Mouse (Mus musculus) brain, adult 2 months (tissue): Measurements from ENCODE around the gene Sypl.

Experiments
- DNase-seq: peaks from one replicate; pipeline ENCODE4 v3.0.0; 2011; ENCODE audit warnings: low read depth, low spot score

Sypl gene

DNA sequence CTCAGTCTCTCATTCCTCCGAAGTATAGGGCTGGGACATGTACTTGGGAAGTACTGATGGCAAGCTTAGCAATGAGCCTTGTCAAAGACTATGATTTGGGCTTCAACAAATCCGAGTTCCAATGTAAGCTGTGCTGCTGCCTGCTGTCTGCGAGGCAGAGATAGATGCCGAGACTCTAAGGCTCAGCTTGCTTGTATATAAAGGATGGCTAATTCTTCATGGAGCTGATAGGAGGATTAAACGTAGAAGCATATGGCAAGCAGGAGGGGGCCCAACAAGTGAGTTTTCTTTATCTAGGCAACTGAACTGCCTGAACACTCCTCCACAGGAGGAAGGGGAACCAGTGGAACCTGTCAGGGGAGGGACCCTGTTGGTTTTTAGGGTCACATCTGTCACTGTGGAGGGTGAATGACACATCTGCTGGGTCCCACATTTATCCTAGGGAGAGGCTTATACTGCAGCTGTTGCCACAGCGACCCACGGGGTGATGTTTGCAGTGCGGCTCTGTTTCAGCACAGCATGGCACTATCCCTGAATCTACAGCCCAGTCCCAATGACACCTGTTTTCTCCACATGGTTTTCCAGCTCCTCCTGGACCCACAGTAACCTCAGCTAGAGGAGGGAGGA, 49.8 kb downstream of the Sypl start:
- DNase-seq, result peak; percentile 30

DNA sequence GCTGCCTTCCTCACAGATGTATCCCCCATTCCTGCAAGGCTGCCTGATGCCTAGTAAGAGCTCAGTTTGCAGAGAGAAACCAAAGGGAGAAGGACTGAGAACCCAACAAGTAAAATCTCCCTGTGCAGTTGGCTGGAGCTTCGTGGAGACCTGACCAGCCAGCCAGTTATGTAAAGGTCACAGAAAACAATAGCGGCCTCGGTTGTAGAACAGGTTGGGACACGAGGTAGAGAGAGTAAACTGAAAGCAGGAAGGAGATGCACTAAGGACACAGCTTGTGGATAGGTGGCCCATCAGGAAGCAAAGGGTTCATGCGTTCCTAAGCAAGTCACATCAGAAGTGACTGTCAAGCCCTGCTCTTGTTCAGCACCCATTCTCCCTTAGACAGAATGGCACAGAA, 52.2 kb downstream of the Sypl start:
- no peak for DNase-seq

DNA sequence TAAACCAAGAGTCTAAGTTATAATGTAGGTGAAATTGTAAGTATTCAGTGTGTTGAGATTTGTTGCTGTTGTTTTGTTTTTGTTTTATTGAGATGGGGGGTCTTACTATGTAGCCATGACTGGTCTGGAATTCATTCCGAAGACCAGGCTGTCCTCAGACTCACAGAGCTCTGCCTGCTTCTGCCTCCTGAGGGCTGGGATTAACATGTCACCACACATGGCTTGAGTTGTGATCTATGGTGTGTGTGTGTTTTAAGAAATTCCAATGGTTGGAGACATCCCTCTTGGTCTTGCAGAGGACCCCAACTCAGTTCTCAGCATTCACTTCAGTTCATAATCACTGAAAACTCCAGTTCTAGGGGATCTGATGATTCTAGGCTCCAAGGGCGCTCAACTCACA, 53.5 kb downstream of the Sypl start:
- DNase-seq, result no peak

DNA sequence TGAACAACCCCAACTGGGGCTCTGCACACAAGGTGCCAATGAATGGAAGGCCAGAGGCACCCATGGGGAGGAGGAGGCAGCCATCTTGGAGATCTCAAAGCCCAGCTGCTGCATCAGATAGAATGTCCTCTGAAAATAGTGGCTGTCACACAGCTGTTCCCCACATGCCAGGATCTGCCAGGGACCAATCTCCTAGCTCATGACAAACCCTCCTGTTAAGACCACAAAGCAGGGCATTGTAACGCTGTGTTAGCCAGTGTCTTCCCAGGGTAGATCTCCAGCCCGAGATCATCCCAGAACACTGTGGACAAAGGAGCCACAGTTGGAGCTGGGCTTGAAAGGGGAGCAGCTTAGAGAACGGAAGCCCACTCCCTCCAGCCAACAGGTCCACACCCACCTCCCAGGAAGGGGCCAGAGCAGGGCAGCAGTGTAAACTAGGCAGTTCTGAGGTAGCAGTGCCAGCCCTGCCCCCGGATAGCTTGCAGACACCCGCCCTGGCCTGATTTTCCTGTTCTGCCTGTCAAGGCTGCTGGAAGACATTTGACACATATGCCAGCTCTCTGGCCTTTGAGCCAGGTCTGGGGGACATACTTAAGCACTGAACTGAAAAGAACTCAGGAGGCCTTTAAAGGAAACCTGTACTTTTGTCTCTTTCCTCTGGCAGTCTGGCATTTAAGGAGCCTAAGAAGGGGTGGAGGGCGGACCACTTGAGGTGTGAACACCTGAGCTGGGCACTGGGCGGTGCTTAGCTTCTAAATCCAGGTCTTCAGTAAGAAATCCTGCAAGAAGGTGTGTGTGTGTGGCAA, 54.8 kb downstream of the Sypl start:
- peak; percentile 91 for DNase-seq

DNA sequence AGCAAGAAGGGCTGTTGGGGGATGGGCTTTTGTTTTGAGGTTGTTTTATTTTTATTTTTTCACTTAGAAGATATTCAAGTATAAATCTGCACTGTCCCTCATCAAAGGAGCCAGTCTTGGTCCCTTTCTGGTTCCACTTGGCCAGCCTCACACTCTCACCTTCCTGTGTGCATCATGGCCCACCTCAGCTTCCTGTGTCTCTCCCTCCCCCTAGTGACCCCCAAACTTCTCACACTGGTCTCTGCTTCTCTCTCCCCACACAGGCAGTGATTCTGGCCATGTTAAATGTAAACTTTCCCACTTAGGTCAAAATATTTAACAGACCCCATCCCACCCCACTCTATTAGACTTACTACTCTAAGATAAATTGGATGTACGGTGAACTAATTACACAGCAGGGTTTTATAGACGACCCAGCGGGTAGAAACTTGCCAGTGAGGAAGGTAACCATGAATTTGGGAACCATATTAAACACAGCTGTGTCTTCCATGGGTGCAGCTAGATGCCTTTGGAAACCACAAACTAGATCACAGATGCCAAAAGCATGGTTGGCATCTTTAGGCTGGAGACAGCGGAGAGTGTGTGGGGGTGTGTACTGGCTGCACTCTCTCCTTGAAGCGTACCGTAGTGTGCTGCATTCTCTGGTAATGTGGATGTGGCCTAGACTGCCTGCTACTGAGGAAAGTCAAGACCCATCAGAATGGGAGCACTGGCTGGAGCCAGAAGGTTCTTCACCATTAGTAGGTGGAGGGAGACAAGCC, 55.7 kb downstream of the Sypl start:
- DNase-seq, result peak; percentile 55

DNA sequence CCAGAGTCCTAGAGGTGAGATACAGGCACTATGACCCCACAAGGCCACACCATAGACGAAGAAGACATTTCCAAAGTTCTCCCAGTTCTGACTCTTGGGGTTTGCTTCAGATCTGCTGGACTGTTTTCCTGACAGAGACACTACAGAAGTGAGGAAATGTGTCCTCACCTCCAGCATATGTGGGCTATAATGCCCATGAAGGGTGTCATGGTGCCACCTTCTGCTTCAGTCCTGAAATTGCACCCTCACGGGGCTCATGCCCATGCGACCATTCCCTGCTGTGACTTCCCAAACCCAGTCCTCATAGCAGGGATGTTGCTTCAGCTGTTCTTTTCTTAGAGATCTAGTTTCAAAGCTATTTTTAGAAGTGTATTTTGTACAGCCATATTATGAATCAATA, 56.3 kb downstream of the Sypl start:
- peak; percentile 75 for DNase-seq

DNA sequence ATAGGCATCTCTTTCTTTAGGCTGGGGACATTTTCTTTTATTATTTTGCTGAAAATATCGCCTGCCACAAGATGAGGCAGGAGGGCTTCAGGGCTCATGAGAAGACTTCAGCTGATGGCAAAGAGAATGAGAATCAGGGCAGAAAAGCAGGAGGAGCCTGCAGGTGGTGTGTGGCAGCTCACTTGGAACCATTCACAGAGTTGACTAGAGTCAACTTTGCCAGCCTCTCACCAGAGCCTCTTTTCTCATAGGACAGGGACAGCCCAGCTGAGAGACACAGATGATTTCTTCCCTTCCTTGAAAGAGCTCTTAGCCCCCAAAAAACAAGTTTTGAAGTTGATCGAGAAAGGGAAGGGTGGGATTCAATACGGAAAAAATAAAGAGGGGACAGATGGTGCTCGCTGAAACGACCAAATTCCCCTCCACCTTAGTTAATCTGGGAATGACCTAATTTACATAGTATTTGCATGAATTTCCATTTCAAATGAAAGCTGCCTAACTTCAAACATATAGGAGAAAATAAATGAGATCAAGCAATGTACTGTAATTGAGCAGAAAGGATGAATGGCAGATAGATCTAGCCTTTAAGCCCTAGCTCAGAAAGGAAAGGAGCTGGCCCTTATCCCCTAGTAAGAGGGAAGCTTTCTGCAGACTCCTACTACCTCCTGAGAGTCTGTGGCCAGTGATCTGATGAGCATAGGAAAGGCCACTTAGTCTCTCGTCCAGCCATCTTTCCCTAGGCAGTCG, 60.5 kb downstream of the Sypl start:
- DNase-seq, result no peak

DNA sequence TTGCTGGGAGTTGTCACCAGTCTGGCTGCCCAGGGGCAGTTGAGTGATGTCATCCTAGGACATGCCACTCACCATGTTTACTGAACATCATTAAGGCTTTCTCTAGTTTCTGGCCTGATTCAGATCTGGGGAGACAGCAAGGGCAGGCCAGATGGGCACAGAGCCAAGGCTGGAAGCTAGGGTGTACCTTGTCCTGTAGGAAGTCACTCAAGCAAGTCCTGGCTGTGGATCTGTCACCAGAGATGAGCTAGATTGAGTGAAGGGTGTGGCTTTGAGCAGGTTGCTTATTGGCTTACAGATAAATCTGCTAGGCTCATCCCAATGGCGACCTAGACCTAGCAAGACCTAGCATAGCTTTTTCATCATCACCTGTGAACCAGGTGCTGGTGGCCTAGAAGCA, 61.4 kb downstream of the Sypl start:
- no peak for DNase-seq

DNA sequence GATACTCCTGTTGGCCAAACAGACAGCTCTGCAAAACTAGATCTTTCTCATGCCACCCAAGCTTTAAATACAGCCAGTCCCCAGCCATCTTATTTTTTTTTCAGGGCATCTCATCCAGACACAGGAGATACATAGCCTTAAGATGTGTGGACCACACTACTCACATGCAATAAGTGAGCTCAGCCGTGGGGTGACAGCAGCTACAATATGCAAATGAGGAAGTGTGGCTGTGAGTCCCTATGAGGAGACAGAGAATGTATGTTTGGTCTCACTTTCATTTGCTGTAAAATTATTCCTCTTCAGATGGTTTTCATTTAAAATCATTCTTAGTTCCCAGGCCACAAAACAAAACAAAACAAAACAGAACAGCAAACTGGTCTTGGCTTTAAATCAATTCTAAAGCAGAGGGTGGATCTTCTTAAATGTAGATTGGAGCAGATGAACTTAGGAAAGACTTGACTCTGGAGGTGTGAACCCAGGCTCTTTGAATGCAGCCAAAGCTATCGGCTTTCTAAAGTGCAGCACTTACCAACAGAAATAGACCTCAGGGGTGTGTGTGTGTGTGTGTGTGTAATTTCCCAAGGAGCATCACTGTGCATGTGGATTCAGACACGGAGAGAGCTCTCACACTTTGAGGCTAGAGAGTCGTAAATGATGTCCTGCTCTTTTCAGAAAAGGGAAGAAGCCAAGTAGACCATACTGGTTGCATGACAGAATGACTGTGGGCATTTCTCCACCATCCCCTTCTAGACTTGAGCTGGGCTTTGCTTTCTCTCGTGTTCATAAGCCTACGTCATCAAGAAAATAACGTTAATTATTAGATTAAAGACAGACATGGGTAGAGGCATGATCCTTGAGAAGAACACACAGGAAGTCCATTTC, 63.4 kb downstream of the Sypl start:
- no peak for DNase-seq

DNA sequence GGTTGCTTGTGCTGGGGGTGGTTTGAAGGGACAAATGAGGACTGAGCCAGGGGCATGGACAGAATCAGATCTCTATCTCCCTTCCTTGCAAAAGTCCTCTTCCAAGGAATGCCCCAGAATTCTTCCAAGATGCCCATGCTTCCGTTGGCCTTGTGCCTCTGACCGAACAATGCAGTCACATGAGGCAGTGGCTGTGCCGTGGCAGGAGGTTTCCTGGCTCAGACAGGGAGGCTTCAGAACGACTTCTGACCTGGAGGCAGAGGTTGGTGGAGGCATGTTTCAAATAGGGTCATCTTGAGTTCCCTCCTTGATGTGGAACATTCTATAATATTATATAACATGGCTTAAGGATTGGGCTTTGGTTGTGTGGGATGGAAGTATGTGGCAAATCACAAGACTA, 64.9 kb downstream of the Sypl start:
- DNase-seq, result no peak

DNA sequence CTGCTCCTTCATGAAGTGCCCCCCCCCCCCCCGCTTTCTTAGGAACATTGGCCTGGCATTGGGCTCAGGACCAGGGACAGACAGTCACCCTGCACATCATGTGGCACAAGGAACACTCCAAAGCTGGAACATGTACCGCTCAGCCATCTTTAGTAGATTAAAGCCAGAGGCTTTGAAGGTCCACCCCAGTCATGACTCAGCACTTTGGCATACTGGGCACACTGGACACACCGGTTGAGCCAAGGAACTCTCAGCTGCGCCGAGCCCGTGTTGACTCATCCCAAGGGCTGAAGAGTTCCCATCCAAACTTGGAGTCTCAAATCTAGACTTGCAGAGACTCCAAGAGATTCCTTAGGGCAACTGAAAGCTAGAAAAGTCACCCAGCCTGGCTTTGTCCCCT, 66.3 kb downstream of the Sypl start:
- peak; percentile 28 for DNase-seq

DNA sequence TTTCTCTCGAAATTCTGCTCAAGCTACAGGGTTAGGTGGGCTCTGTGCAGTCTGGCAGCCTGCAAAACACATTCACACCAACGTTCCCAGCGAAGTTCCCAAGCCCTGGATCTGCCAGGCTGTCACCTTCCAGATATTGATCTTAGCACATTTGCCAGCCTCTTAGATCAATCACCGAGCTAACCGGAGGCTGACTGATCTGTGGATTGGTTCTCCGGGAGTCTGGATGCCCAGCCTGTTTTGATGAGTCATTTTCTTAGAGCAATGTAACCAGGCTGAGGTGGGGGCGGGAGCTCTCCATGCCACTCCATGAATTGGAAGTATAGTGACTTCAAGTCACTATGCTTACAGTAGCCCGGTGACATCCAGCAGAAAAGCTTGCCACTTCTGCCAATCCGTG, 67.4 kb downstream of the Sypl start:
- DNase-seq, result peak; percentile 51

DNA sequence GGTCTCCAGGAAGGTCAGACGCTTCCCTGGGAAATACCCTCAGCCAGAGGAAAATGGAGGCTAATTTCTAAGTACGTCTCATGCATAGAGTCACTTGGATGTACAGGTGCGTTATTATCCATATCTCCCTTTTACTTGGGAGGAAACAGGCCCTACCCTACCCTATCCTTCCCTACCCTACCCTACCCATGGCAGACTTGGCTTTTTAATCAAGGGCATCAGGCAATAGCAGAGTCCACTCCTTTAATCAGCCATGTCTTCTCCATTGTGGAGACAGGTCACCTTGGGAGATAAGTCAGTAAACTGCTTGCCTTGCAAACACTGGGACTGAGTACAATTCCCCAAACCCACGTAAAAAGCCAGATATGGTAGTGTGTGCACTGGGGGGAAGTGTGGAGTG, 68.1 kb downstream of the Sypl start:
- no peak for DNase-seq

DNA sequence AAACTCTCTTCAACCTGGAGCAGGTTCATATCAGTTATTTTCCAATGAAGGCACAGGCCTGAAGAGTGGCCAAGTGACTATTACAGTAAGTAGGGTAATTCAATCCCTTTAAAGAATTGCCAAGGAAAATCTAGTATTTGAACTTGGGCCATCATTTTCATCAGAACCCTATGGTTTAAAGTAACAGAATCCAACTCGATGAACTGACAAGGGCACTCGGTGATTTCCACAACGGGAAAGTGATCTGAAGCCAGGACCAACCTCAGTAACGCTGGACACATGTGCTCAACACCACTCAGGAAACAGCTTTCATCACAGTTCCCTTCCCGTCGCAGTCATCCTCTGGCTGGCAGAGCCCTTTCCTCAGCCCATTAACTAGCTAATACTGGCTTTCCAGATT, 70.8 kb downstream of the Sypl start:
- no peak for DNase-seq

DNA sequence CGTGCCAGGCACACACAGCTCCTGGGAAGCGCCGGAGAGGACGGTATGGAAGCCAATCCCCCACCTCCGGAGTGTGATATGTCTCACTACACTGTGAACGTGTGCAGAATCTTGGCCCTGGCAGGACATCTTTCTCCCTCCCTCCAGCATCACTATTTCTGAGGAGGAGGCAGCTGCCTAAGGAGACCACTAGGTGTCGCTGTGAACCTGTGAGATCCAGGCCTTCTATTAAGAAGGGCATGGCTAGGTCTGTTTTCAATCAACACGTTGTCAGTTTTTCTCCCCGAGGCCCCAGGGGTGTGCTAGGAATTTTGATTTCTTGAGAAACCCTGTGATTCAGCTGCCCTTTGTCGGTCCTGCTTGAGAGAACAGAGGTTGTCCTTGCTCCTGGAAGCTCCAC, 73.4 kb downstream of the Sypl start:
- DNase-seq, result peak; percentile 93

DNA sequence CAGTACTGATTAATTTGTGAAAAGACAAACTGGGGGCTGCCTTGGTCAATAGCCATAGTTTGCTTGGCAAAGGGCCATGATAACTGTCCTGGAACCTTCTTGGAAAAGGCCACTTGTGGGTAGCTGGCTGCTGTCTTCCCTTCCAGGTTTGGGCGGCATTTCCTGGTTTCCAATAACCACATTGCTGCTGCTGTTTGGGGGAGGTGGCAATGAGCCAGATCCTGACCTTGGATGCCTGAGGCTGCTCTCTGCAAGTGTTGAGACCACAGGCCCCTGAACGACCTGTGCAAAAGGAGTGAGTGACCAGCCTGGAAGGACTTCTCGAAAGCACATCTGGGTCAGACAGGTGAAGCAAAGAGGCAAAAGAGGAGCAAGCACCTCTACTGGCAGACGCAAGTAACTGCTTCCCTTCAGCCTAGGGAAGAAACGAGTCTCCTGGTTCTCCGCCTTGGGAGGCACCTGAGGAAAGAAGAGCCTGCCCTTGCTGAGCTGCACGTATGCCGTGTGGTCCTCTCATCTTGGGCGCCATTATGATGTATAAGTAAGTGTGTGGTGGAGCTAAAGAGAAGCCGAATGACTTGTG, 74.5 kb downstream of the Sypl start:
- DNase-seq, result no peak

DNA sequence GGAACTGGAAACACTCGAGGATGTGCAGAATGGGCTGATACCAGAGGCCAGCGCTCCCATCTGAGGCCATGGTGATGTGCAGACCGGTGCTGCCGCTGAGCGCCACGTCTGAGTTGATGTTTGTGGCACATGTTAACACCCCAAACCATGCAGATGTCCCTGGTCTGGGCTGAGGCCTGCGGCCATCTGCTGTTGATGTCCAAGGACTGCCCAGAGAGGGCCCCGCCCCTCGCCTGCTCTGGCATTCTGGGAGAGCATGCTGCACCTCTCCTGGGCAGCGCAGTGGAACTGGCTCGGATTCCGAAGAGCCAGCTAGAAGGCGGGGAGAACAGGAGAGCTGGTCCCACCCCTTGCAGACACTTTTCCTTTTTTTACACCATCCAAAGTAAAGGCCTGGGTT, 75.0 kb downstream of the Sypl start:
- no peak for DNase-seq
